Mouse (Mus musculus) forebrain, embryonic 16.5 days (tissue): ENCODE measurements around the gene Glt8d1. TPM values are rescaled to one million over a fixed set of nuclear protein-coding genes. Genes with fewer than 3 reads are reported as not detected.

ENCODE experiments used
- ATAC-seq: fragments of 200-750 bp; cut with Nextera tagmentation; 2 replicates; pipeline ENCODE4 v1.8.0; 2017; ENCODE audit warnings: mild to moderate bottlenecking, moderate library complexity
- H3K27ac ChIP-seq: fragments of 300-500 bp; sonication (generic); 2 replicates; pipeline ENCODE4 v1.5.1; 2014; ENCODE audit warnings: low read length, control low read depth
- H3K27me3 ChIP-seq: fragments of 300-500 bp; sonication (generic); replicated peaks from 2 replicates; pipeline ENCODE4 v1.6.1; 2014; ENCODE audit warnings: low read length; ENCODE audit not compliant: control insufficient read depth, insufficient read depth
- H3K36me3 ChIP-seq: fragments of 300-500 bp; sonication (generic); 2 replicates; pipeline ENCODE4 v1.6.1; 2014; ENCODE audit not compliant: control insufficient read depth, insufficient read depth
- H3K4me1 ChIP-seq: fragments of 300-500 bp; sonication (generic); replicated peaks from 2 replicates; pipeline ENCODE4 v1.6.1; 2014; ENCODE audit warnings: low read length; ENCODE audit not compliant: control insufficient read depth, insufficient read depth
- H3K4me2 ChIP-seq: fragments of 300-500 bp; sonication (generic); 2 replicates; pipeline ENCODE4 v1.6.1; 2014; ENCODE audit warnings: mild to moderate bottlenecking, low read length, control low read depth
- H3K4me3 ChIP-seq: fragments of 300-500 bp; sonication (generic); replicated peaks from 2 replicates; pipeline ENCODE4 v1.5.1; 2014; ENCODE audit warnings: mild to moderate bottlenecking, low read length, control low read depth
- H3K9ac ChIP-seq: fragments of 300-500 bp; sonication (generic); replicated peaks from 2 replicates; pipeline ENCODE4 v1.6.1; 2014; ENCODE audit warnings: low read depth, low read length, control low read depth
- H3K9me3 ChIP-seq: fragments of 300-500 bp; sonication (generic); 2 replicates; pipeline ENCODE4 v1.6.1; 2016; ENCODE audit warnings: low read length; ENCODE audit not compliant: control insufficient read depth
- WGBS: fragments of 180-500 bp; shearing (Covaris S2); extraction: QIAGEN DNeasy Blood & Tissue Kit; methylation state at CpG from one replicate; pipeline ENCODE4 v1.1.7; 2014; 5-methylcytosine and 5-hydroxymethylcytosine counted together
- polyA plus RNA-seq: library from polyadenylated mRNA; unstranded; fragments of >200 nt; fragmentation: Nextera tagmentation; extraction: Ambion mirVana; gene quantifications from 2 replicates; pipeline ENCODE4 v1.2.1, GENCODE M21; 2015

Gene Glt8d1
- polyA plus RNA-seq, 1 experiment from 2014 or later = 51.8 TPM

GRCm38 (mm10) chr14:31004527-31004926, 3.3 kb downstream of the Glt8d1 start:
- Histone ChIP-seq H3K27ac (no peak overlapping the region), H3K4me1 (peaks cover 15% of the 10 kb centered on the region), H3K36me3 (peaks cover 11% of the 10 kb centered on the region), H3K27me3 (no peaks in the 10 kb centered on the region), H3K4me3 (no peak overlapping the region), H3K9ac (no peak overlapping the region), H3K4me2 (no peak overlapping the region), H3K9me3 (no peaks in the 10 kb centered on the region)
- WGBS = 84% methylated on average over 2 of the region's 2 CpGs
- no peak for ATAC-seq

- Histone ChIP-seq H3K4me3 (no peak overlapping the region), H3K27ac (no peak overlapping the region), H3K4me1 (peaks cover 7% of the 10 kb centered on the region), H3K9me3 (no peaks in the 10 kb centered on the region), H3K9ac (no peak overlapping the region), H3K27me3 (no peaks in the 10 kb centered on the region), H3K36me3 (peaks cover 26% of the 10 kb centered on the region), H3K4me2 (no peak overlapping the region)
- no peak for ATAC-seq
- 85% methylated on average over 5 of the region's 5 CpGs for WGBS
Measured at GRCm38 (mm10) chr14:31006779-31007178, 5.6 kb downstream of the Glt8d1 start.

GRCm38 (mm10) chr14:31011588-31011987, 10.4 kb downstream of the Glt8d1 start:
- ATAC-seq = no peak
- Histone ChIP-seq H3K9me3 (no peaks in the 10 kb centered on the region), H3K27me3 (no peaks in the 10 kb centered on the region), H3K4me2 (no peak overlapping the region), H3K27ac (no peak overlapping the region), H3K9ac (no peak overlapping the region), H3K4me1 (no peaks in the 10 kb centered on the region), H3K36me3 (peaks cover 57% of the 10 kb centered on the region), H3K4me3 (no peak overlapping the region)
- 99% methylated on average over 3 of the region's 3 CpGs for WGBS

GRCm38 (mm10) chr14:31013928-31014327, 12.7 kb downstream of the Glt8d1 start:
- WGBS = 95% methylated on average over 2 of the region's 2 CpGs
- no peak for ATAC-seq
- H3K4me2 ChIP-seq = no peak overlapping the region
- no peak overlapping the region for H3K4me3 ChIP-seq
- no peaks in the 10 kb centered on the region for H3K27me3 ChIP-seq
- peaks cover 7% of the 10 kb centered on the region for H3K4me1 ChIP-seq
- no peaks in the 10 kb centered on the region for H3K9me3 ChIP-seq
- no peak overlapping the region for H3K27ac ChIP-seq
- peaks cover 55% of the 10 kb centered on the region for H3K36me3 ChIP-seq
- no peak overlapping the region for H3K9ac ChIP-seq

GRCm38 (mm10) chr14:31016063-31016462, 14.9 kb downstream of the Glt8d1 start:
- no peaks in the 10 kb centered on the region for H3K9me3 ChIP-seq
- no peaks in the 10 kb centered on the region for H3K27me3 ChIP-seq
- WGBS = 88% methylated on average over 1 of the region's 1 CpGs
- no peak overlapping the region for H3K9ac ChIP-seq
- H3K4me3 ChIP-seq = no peak overlapping the region
- H3K36me3 ChIP-seq = peaks cover 45% of the 10 kb centered on the region
- peaks cover 16% of the 10 kb centered on the region for H3K4me1 ChIP-seq
- no peak for ATAC-seq
- H3K4me2 ChIP-seq = no peak overlapping the region
- no peak overlapping the region for H3K27ac ChIP-seq

GRCm38 (mm10) chr14:31017854-31018253, 16.7 kb downstream of the Glt8d1 start:
- peaks cover 24% of the 10 kb centered on the region for H3K4me1 ChIP-seq
- H3K4me3 ChIP-seq = peak overlapping the region; percentile 79
- ATAC-seq = no peak
- peak overlapping the region; percentile 62 for H3K4me2 ChIP-seq
- H3K9ac ChIP-seq = peak overlapping the region; percentile 94; the same call in 1 of the 2 replicates
- H3K27ac ChIP-seq = no peak overlapping the region
- 0% methylated on average over 2 of the region's 2 CpGs for WGBS
- H3K27me3 ChIP-seq = no peaks in the 10 kb centered on the region
- H3K36me3 ChIP-seq = peaks cover 31% of the 10 kb centered on the region
- H3K9me3 ChIP-seq = no peaks in the 10 kb centered on the region

- no peaks in the 10 kb centered on the region for H3K27me3 ChIP-seq
- H3K4me1 ChIP-seq = peaks cover 26% of the 10 kb centered on the region
- peak within 1 kb of the TSS; percentile 94 for H3K9ac ChIP-seq
- WGBS = under 1% methylated on average over 43 of the region's 53 CpGs
- H3K9me3 ChIP-seq = no peaks in the 10 kb centered on the region
- H3K4me2 ChIP-seq = peak within 1 kb of the TSS; percentile 63
- H3K27ac ChIP-seq = peak within 1 kb of the TSS; percentile 99
- H3K36me3 ChIP-seq = peaks cover 27% of the 10 kb centered on the region
- peak; percentile 94 for ATAC-seq
- peak within 1 kb of the TSS; percentile 79 for H3K4me3 ChIP-seq
Measured at GRCm38 (mm10) chr14:31018860-31019291, 17.7 kb downstream of the Glt8d1 start, which contains the start of the genes Pbrm1 and Gnl3. TSS of gene Pbrm1 (plus strand) at chr14:31019138. TSS of gene Gnl3 (minus strand) at chr14:31019152.

- ATAC-seq = peak; percentile 93
- peaks cover 24% of the 10 kb centered on the region for H3K36me3 ChIP-seq
- WGBS = 3% methylated on average over 39 of the region's 56 CpGs
Measured at GRCm38 (mm10) chr14:31019331-31020205, 18.4 kb downstream of the Glt8d1 start.

GRCm38 (mm10) chr14:31022579-31022978, 21.4 kb downstream of the Glt8d1 start:
- Histone ChIP-seq H3K27me3 (no peaks in the 10 kb centered on the region), H3K36me3 (peaks cover 28% of the 10 kb centered on the region), H3K4me2 (no peak overlapping the region), H3K9ac (no peak overlapping the region), H3K4me1 (peaks cover 24% of the 10 kb centered on the region), H3K9me3 (no peaks in the 10 kb centered on the region), H3K4me3 (no peak overlapping the region), H3K27ac (no peak overlapping the region)
- 35% methylated on average over 1 of the region's 1 CpGs for WGBS
- no peak for ATAC-seq

More at GRCm38 (mm10) chr14:31019331-31020205, 18.4 kb downstream of the Glt8d1 start:
- Histone ChIP-seq H3K4me3 (peak overlapping the region; percentile 79), H3K9me3 (no peaks in the 10 kb centered on the region), H3K27me3 (no peaks in the 10 kb centered on the region), H3K4me1 (peaks cover 26% of the 10 kb centered on the region), H3K4me2 (peak overlapping the region; percentile 63), H3K9ac (peak overlapping the region; percentile 94), H3K27ac (peak overlapping the region; percentile 99)
